Mouse (Mus musculus): ENCODE data around the gene Crp. TPM values are rescaled to one million over a fixed set of nuclear protein-coding genes. Genes with fewer than 3 reads are reported as not detected.

Gene Crp
- polyA plus RNA-seq, 1 experiment from 2014 or later: not detected

- Histone ChIP-seq H3K36me3 (ENCODE audit: control insufficient read depth, insufficient read depth) (no peaks in the 10 kb centered on the region), H3K4me1 (replicated peaks; ENCODE audit: control insufficient read depth, insufficient read depth, low read length) (no peaks in the 10 kb centered on the region), H3K9me3 (ENCODE audit: control insufficient read depth, low read length) (no peaks in the 10 kb centered on the region), H3K27ac (ENCODE audit: low read length) (no peak overlapping the region), H3K9ac (replicated peaks; ENCODE audit: low read depth, low read length) (no peak overlapping the region), H3K4me3 (replicated peaks; ENCODE audit: low read length) (no peak overlapping the region), H3K27me3 (replicated peaks; ENCODE audit: control insufficient read depth, insufficient read depth, low read length) (no peaks in the 10 kb centered on the region), H3K4me2 (ENCODE audit: low read length) (no peak overlapping the region)
- ATAC-seq: no peak
- 87% methylated on average over 4 of the region's 4 CpGs for WGBS
Observed at GRCm38 (mm10) chr1:172704769-172705168, 6.9 kb downstream of the Crp start.

GRCm38 (mm10) chr1:172706243-172706642 is 8.4 kb downstream of the Crp start:
- Histone ChIP-seq H3K27ac (ENCODE audit: low read length) (no peak overlapping the region), H3K36me3 (ENCODE audit: control insufficient read depth, insufficient read depth) (no peaks in the 10 kb centered on the region), H3K4me1 (replicated peaks; ENCODE audit: control insufficient read depth, insufficient read depth, low read length) (no peaks in the 10 kb centered on the region), H3K27me3 (replicated peaks; ENCODE audit: control insufficient read depth, insufficient read depth, low read length) (no peaks in the 10 kb centered on the region), H3K4me2 (ENCODE audit: low read length) (no peak overlapping the region), H3K9me3 (ENCODE audit: control insufficient read depth, low read length) (no peaks in the 10 kb centered on the region), H3K9ac (replicated peaks; ENCODE audit: low read depth, low read length) (no peak overlapping the region), H3K4me3 (replicated peaks; ENCODE audit: low read length) (no peak overlapping the region)
- WGBS: 88% methylated on average over 4 of the region's 4 CpGs
- ATAC-seq: no peak

GRCm38 (mm10) chr1:172709788-172710350 is 12.0 kb downstream of the Crp start:
- ATAC-seq: no peak
- H3K4me2 ChIP-seq (ENCODE audit: low read length): no peak overlapping the region
- H3K36me3 ChIP-seq (ENCODE audit: control insufficient read depth, insufficient read depth): no peaks in the 10 kb centered on the region
- H3K9me3 ChIP-seq (ENCODE audit: control insufficient read depth, low read length): no peaks in the 10 kb centered on the region
- no peak overlapping the region for H3K4me3 ChIP-seq (replicated peaks; ENCODE audit: low read length)
- 86% methylated on average over 3 of the region's 3 CpGs for WGBS
- no peak overlapping the region for H3K9ac ChIP-seq (replicated peaks; ENCODE audit: low read depth, low read length)
- H3K27ac ChIP-seq (ENCODE audit: low read length): no peak overlapping the region
- no peaks in the 10 kb centered on the region for H3K27me3 ChIP-seq (replicated peaks; ENCODE audit: control insufficient read depth, insufficient read depth, low read length)
- H3K4me1 ChIP-seq (replicated peaks; ENCODE audit: control insufficient read depth, insufficient read depth, low read length): no peaks in the 10 kb centered on the region

- H3K4me2 ChIP-seq (ENCODE audit: low read length): no peak overlapping the region
- ATAC-seq: no peak
- H3K4me3 ChIP-seq (replicated peaks; ENCODE audit: low read length): no peak overlapping the region
- H3K27ac ChIP-seq (ENCODE audit: low read length): no peak overlapping the region
- no peaks in the 10 kb centered on the region for H3K36me3 ChIP-seq (ENCODE audit: control insufficient read depth, insufficient read depth)
- H3K27me3 ChIP-seq (replicated peaks; ENCODE audit: control insufficient read depth, insufficient read depth, low read length): no peaks in the 10 kb centered on the region
- H3K4me1 ChIP-seq (replicated peaks; ENCODE audit: control insufficient read depth, insufficient read depth, low read length): no peaks in the 10 kb centered on the region
- 83% methylated on average over 2 of the region's 2 CpGs for WGBS
- H3K9me3 ChIP-seq (ENCODE audit: control insufficient read depth, low read length): no peaks in the 10 kb centered on the region
- H3K9ac ChIP-seq (replicated peaks; ENCODE audit: low read depth, low read length): no peak overlapping the region
Observed at GRCm38 (mm10) chr1:172711396-172711795, 13.5 kb downstream of the Crp start.

GRCm38 (mm10) chr1:172711962-172712361 is 14.1 kb downstream of the Crp start:
- no peaks in the 10 kb centered on the region for H3K36me3 ChIP-seq (ENCODE audit: control insufficient read depth, insufficient read depth)
- H3K27ac ChIP-seq (ENCODE audit: low read length): no peak overlapping the region
- no peaks in the 10 kb centered on the region for H3K27me3 ChIP-seq (replicated peaks; ENCODE audit: control insufficient read depth, insufficient read depth, low read length)
- no peaks in the 10 kb centered on the region for H3K9me3 ChIP-seq (ENCODE audit: control insufficient read depth, low read length)
- 70% methylated on average over 4 of the region's 4 CpGs for WGBS
- no peaks in the 10 kb centered on the region for H3K4me1 ChIP-seq (replicated peaks; ENCODE audit: control insufficient read depth, insufficient read depth, low read length)
- no peak for ATAC-seq
- H3K4me2 ChIP-seq (ENCODE audit: low read length): no peak overlapping the region
- H3K9ac ChIP-seq (replicated peaks; ENCODE audit: low read depth, low read length): no peak overlapping the region
- H3K4me3 ChIP-seq (replicated peaks; ENCODE audit: low read length): no peak overlapping the region

GRCm38 (mm10) chr1:172751241-172751640 is 53.4 kb downstream of the Crp start:
- Histone ChIP-seq H3K9me3 (ENCODE audit: control insufficient read depth, low read length) (no peaks in the 10 kb centered on the region), H3K27ac (ENCODE audit: low read length) (no peak overlapping the region), H3K27me3 (replicated peaks; ENCODE audit: control insufficient read depth, insufficient read depth, low read length) (no peaks in the 10 kb centered on the region), H3K9ac (replicated peaks; ENCODE audit: low read depth, low read length) (no peak overlapping the region), H3K4me3 (replicated peaks; ENCODE audit: low read length) (no peak overlapping the region), H3K36me3 (ENCODE audit: control insufficient read depth, insufficient read depth) (no peaks in the 10 kb centered on the region), H3K4me1 (replicated peaks; ENCODE audit: control insufficient read depth, insufficient read depth, low read length) (no peaks in the 10 kb centered on the region), H3K4me2 (ENCODE audit: low read length) (no peak overlapping the region)
- no peak for ATAC-seq
- 85% methylated on average over 3 of the region's 3 CpGs for WGBS

- no peak for ATAC-seq
- Histone ChIP-seq H3K4me3 (replicated peaks; ENCODE audit: low read length) (no peak overlapping the region), H3K27ac (ENCODE audit: low read length) (no peak overlapping the region), H3K4me1 (replicated peaks; ENCODE audit: control insufficient read depth, insufficient read depth, low read length) (no peaks in the 10 kb centered on the region), H3K4me2 (ENCODE audit: low read length) (no peak overlapping the region), H3K9me3 (ENCODE audit: control insufficient read depth, low read length) (no peaks in the 10 kb centered on the region), H3K27me3 (replicated peaks; ENCODE audit: control insufficient read depth, insufficient read depth, low read length) (no peaks in the 10 kb centered on the region), H3K9ac (replicated peaks; ENCODE audit: low read depth, low read length) (no peak overlapping the region), H3K36me3 (ENCODE audit: control insufficient read depth, insufficient read depth) (no peaks in the 10 kb centered on the region)
- WGBS: 80% methylated on average over 7 of the region's 7 CpGs
Observed at GRCm38 (mm10) chr1:172755151-172755550, 57.3 kb downstream of the Crp start.

GRCm38 (mm10) chr1:172759525-172759924 is 61.7 kb downstream of the Crp start:
- 81% methylated on average over 1 of the region's 1 CpGs for WGBS
- Histone ChIP-seq H3K36me3 (ENCODE audit: control insufficient read depth, insufficient read depth) (no peaks in the 10 kb centered on the region), H3K4me1 (replicated peaks; ENCODE audit: control insufficient read depth, insufficient read depth, low read length) (no peaks in the 10 kb centered on the region), H3K9me3 (ENCODE audit: control insufficient read depth, low read length) (no peaks in the 10 kb centered on the region), H3K27me3 (replicated peaks; ENCODE audit: control insufficient read depth, insufficient read depth, low read length) (no peaks in the 10 kb centered on the region), H3K27ac (ENCODE audit: low read length) (no peak overlapping the region), H3K9ac (replicated peaks; ENCODE audit: low read depth, low read length) (no peak overlapping the region), H3K4me2 (ENCODE audit: low read length) (no peak overlapping the region), H3K4me3 (replicated peaks; ENCODE audit: low read length) (no peak overlapping the region)
- no peak for ATAC-seq

- WGBS: 25% methylated on average over 5 of the region's 5 CpGs
- Histone ChIP-seq H3K9me3 (ENCODE audit: control insufficient read depth, low read length) (no peaks in the 10 kb centered on the region), H3K27me3 (replicated peaks; ENCODE audit: control insufficient read depth, insufficient read depth, low read length) (no peaks in the 10 kb centered on the region), H3K36me3 (ENCODE audit: control insufficient read depth, insufficient read depth) (no peaks in the 10 kb centered on the region), H3K4me1 (replicated peaks; ENCODE audit: control insufficient read depth, insufficient read depth, low read length) (no peaks in the 10 kb centered on the region), H3K9ac (replicated peaks; ENCODE audit: low read depth, low read length) (no peak overlapping the region), H3K4me2 (ENCODE audit: low read length) (no peak overlapping the region), H3K4me3 (replicated peaks; ENCODE audit: low read length) (no peak overlapping the region), H3K27ac (ENCODE audit: low read length) (no peak overlapping the region)
- no peak for ATAC-seq
Observed at GRCm38 (mm10) chr1:172779195-172779594, 81.3 kb downstream of the Crp start.

- Histone ChIP-seq H3K4me1 (replicated peaks; ENCODE audit: control insufficient read depth, insufficient read depth, low read length) (no peaks in the 10 kb centered on the region), H3K9ac (replicated peaks; ENCODE audit: low read depth, low read length) (no peak overlapping the region), H3K4me3 (replicated peaks; ENCODE audit: low read length) (no peak overlapping the region), H3K27me3 (replicated peaks; ENCODE audit: control insufficient read depth, insufficient read depth, low read length) (no peaks in the 10 kb centered on the region), H3K36me3 (ENCODE audit: control insufficient read depth, insufficient read depth) (no peaks in the 10 kb centered on the region), H3K27ac (ENCODE audit: low read length) (no peak overlapping the region), H3K4me2 (ENCODE audit: low read length) (no peak overlapping the region), H3K9me3 (ENCODE audit: control insufficient read depth, low read length) (no peaks in the 10 kb centered on the region)
- 96% methylated on average over 2 of the region's 2 CpGs for WGBS
- no peak for ATAC-seq
Observed at GRCm38 (mm10) chr1:172785322-172785721, 87.5 kb downstream of the Crp start.

Measured in forebrain, embryonic 16.5 days (tissue).